Mouse (Mus musculus) C2C12 (cell line): ENCODE results near the gene Cyba.

Experiments
- CEBPB ChIP-seq: IDR thresholded peaks from one replicate; pipeline ENCODE4 v1.6.1; 2011; ENCODE audit warnings: low read depth, mild to moderate bottlenecking, control low read depth, moderate library complexity
- CTCF ChIP-seq: IDR thresholded peaks from one replicate; pipeline ENCODE4 v1.5.1; 2011; ENCODE audit not compliant: control insufficient read depth, insufficient read depth, insufficient read length
- FOSL1 ChIP-seq: IDR thresholded peaks from one replicate; pipeline ENCODE4 v1.8.0; 2011; ENCODE audit warnings: mild to moderate bottlenecking, low read length; ENCODE audit not compliant: poor library complexity, insufficient read depth, severe bottlenecking
- MAX ChIP-seq: IDR thresholded peaks from one replicate; pipeline ENCODE4 v1.6.1; 2011; ENCODE audit warnings: mild to moderate bottlenecking, control low read depth
- MYOG ChIP-seq: IDR thresholded peaks from one replicate; pipeline ENCODE4 v1.6.1; 2011; ENCODE audit not compliant: control insufficient read depth, insufficient read length; ENCODE audit errors: extremely low read depth
- USF1 ChIP-seq: IDR thresholded peaks from one replicate; pipeline ENCODE4 v1.6.1; 2011; ENCODE audit warnings: low read depth, mild to moderate bottlenecking, control low read depth, moderate library complexity

- TF ChIP-seq MAX (no peak), CTCF (no peak), CEBPB (no peak), USF1 (no peak), FOSL1 (no peak), MYOG (no peak)
Measured at GRCm38 (mm10) chr8:122442781-122443180, 10.1 kb upstream of the Cyba start.
